Mouse (Mus musculus): ENCODE results near the gene Gpr12. TPM values are rescaled to one million over a fixed set of nuclear protein-coding genes. Genes with fewer than 3 reads are reported as not detected.
"Not testable (repeated sequence)": the region's sequence is repeated elsewhere in the genome, so short reads cannot be mapped to it uniquely, and the experiment has no call there.

Gene Gpr12
- total RNA-seq (2021), result under 1 TPM in 1 of 2 experiments, not detected in 1; 0.30 TPM
- long read RNA-seq, experiment 1, result 0 reads
- long read RNA-seq, experiment 2, result 0 reads

- no peak for DNase-seq
Measured at GRCm38 (mm10) chr5:146584478-146585306, at the start of gene Gpr12. Gene Gpr12 (minus strand): TSS chr5:146585239.

DNA sequence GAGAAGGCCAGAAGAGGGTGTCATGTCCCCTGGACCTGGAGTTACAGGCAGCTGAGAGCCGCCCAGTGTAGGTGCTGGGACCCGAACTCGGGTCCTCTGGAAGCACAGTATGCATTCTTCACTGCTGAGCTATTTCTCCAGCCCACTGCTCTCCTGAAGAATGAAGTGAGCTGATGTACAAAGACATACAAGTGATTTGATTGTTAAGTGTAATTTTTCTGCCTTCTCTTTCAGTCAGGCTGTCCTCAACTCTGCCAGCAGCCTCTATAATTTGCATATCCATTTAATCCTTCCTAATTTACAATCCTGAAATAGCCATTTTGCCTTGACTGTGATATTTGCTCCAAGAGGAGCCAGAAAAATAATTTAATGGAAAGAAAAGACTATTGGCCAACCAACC is 46.6 kb upstream of the Gpr12 start:
- no peak for DNase-seq

DNA sequence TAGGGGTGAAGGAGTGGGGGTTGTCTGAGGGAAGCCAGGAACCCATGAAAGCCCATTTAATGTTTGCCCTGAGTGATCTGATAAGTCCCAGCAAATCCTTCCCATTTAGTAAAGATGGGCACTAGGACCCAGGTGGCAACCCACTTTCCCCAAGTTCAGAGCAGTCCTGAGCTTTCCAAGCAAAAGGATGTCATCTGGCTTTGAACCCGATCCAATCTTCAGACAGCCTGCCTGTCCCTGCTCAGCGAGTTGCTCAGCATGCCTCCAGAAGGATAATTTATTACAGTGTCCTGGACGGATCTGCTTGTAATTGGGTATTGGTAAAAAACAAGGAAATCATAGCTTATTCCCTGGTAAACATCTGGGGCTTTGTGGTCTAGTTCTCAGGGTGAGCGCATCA is 45.9 kb upstream of the Gpr12 start:
- no peak for DNase-seq

GRCm38 (mm10) chr5:146629636-146630035 is 44.6 kb upstream of the Gpr12 start:
- DNase-seq, result no peak

GRCm38 (mm10) chr5:146628804-146629203 is 43.8 kb upstream of the Gpr12 start:
- DNase-seq, result no peak

DNA sequence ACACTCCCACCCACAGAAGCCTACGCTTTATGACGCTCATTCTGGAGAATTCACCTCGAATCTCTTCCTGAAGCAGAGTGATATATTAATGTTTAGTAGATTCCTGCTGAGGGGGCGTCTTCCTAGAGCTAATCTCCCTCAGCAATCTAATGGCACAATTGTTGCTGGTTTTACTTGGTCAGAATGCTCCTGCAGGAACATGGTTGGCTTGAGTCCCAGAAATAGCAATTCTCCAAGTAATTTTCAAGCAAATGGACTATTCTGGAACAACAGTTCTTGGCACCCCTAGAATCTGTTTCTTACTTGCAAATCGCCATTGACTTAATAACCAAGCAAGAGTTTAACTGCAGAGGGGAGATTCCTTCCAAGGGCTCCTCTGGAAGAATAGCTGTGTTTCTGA is 42.9 kb upstream of the Gpr12 start:
- DNase-seq, result no peak

DNA sequence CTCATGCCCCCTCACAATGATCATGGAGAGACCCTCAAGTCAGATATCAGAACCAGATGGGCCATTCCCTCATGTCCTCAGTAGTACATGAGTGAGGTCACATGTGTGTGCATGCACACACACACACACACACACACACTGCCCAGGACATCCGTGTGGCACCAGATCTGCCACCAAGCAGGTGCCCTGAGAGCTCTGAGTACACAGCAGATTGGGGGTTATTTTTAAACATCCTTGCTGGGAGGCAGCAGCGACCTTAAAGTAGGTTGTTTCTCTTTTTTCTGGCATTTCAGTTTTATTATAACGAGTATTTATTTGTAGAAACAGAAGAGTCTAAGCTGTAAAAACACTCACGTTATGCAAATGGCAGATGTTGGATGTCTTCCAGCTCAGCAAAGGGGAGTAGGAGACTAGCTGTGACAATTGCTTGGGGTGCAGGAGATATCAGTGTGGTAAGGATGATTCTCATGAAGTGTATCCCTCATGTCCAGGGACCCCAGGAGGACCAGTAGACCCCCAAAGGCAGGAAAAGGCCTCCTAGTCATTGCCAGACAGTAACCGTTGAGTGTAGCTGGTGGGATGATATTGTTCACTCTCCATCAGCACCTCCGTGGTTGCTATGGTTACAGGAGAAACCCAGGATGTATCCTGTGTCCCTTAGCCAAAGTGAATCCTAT is 40.7 kb upstream of the Gpr12 start:
- DNase-seq, result no peak

DNA sequence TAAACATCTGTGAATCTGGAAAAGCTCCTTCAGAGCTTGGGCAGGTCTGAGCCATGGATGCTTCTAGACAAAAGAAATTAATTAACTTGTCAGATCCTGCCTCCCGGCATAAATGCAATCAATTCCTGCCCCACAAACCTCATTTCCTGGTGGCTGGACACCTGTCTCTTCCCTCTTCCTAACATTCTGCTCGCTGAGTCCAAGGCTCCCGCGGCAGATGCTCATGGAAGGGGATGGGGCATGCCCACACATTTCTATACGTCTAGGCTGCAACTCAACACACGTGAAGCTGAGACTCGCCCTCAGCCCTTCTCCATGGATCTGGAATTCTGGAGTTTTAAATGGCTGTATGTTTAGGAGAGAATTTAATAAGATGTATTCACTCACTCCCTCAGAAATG is 26.8 kb upstream of the Gpr12 start:
- DNase-seq, result no peak

GRCm38 (mm10) chr5:146611009-146611408 is 26.0 kb upstream of the Gpr12 start:
- no peak for DNase-seq

DNA sequence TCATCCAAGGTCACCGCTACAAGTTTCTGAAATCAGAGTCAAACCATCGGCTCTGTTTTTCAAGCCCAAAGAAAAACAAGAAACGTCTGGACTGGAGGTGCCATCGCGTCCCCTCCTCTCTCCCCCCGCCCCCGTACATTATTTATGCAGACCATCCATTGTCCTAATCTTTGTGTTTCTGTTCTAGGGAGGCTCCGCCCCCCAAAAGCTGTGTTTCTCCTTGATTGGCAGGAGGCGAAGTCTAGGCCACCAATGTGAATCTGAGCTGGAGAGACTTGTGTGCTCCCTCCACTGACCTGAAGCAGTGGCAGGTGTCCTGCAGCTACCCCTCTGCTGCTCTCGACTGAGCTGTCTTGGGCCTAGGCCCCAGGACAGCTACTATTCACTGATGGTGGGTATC is 24.6 kb upstream of the Gpr12 start:
- DNase-seq, result no peak

GRCm38 (mm10) chr5:146607816-146608215 is 22.8 kb upstream of the Gpr12 start:
- no peak for DNase-seq

DNA sequence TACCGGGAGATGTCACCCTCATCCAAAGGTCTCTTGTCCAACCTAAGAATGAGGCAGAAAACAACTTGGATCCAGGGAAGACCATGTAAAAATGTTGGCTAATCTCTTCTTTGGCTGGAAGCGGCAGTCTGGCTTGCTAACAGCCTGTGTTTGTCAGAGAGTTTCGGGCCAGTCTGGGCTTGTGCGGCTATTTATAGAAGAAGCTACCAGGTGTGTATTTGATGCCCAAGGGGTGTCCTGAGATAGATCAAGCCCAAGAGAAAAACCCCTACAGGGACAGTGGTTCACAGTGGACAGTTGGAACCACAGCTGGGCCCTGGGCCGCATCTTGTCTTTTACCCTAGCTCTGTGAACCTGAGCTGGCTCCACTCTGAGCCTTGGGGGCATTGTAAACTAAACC is 21.9 kb upstream of the Gpr12 start:
- no peak for DNase-seq

DNA sequence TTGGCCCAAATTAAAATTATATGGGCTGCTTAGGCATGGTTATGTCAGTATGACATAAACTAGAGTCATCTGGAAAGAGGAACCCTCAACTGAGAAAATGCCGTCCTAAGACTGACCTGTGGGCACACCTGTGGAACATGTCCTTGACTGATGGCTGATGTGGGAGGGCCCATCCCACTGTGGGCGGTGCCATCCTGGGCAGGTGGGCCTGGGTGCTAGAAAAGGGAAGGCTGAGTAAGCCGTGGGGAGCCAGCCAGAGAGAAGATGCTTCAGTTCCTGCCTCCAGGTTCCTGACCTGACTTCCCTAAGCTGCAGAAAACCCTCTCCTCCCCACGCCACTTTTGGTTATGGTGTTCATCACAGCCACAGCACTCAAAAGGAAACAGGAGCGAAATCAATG is 21.2 kb upstream of the Gpr12 start:
- no peak for DNase-seq

DNA sequence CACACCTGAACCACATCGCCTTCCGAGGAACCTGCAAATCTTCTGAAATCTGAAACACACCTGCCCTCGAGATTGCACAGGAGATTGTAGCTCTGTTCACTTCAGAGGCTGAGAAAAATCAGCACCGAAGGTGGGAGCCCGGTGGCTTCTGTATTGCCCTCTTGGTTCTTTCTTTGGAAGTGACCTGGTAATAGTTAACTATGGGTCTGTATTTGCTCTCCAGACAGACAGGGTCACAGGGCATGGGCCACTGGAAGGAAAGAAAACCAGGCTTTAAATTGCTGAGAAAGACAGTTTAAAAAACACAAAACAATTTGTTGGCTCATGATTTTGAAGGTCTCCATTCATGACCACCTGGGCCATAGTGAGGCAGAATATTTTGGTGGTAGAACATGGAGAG is 14.9 kb upstream of the Gpr12 start:
- DNase-seq, result no peak

DNA sequence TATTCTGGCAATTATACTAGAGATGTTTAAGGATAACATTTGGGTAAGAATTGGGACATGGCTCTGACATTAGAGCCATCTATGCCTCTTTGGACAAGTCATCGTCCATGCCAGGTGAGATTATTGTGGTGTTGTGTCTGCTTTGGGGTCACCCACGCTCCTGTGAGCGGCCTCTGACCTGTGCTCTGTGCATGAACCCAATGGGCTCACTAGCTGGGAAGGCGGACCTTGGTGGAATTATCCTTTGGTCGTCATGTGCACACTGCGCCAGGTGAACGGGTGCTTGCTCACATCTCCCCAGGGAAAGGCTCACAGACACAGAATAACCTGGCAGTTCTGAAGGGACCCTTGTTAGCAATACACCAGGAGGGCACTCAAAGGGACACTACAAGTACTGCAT is 14.2 kb upstream of the Gpr12 start:
- DNase-seq, result not testable (repeated sequence)

DNA sequence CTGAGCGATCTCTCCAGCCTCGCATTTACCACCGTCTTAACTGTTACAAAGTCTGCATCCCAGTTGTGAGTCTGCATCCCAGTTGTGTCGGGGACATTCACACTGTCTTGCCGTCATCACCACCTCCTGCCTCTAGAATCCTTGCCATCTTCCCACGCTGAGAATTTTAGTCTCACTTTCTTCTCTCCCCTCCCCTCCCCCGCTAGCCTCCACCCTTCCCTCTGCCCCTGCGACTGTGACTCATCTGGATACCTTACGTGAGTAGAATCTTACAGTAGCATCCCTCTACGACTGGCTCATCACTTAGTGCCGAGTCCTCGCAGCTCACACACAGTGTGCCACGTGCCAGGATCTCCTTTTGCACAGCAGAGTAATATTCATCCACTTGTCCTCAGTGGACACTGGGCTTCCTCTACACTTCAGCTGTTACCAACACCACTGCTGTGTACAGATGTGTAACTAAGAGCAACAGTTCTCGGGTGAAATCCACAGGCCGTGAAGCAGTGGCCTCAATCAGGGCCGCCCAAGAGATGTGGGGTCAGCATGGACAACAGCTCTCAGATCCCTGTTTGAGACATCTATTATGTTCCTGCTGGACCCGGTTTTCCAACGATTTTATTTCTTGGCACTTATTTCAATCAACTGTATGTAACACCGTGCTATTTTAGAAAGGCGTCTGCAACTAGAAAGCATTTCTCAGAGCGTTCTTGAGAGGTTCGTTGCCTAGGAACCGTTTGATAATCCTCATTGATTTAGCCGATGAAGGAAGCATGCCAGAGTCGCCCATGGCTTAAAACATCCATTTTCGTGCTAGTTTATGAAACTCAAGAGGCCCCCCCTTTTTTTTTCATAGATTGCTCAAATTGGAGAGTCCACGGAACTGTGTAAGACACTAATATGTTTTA is 13.4 kb upstream of the Gpr12 start:
- DNase-seq, result no peak

DNA sequence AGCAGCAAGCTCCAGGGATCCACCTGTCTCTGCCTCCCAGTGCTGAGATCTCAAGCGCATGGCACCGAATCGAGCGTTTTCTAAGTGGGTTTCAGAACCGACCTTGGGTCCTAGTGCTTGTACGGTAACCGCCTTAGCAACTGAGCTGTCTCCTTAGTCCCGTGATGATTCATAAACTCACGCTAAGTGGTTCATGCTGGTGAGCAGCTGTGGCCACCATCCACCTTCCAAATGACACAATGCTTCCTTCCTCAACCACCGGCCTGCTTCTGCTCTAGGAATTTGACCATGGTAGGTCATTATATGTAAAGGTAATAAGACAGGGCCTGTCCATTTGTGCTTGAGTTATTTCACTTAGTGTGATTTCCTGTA is 12.4 kb upstream of the Gpr12 start:
- DNase-seq, result no peak

GRCm38 (mm10) chr5:146596612-146597502 is 11.8 kb upstream of the Gpr12 start:
- DNase-seq, result peak in 1 of 2 experiments; percentile 4

GRCm38 (mm10) chr5:146592580-146592979 is 7.5 kb upstream of the Gpr12 start:
- DNase-seq, result no peak

- no peak for DNase-seq
Measured at GRCm38 (mm10) chr5:146591636-146592035, 6.6 kb upstream of the Gpr12 start.

- DNase-seq, result no peak
Measured at GRCm38 (mm10) chr5:146590987-146591386, 5.9 kb upstream of the Gpr12 start.
